ENCODE assay signal across 8 mouse cellular contexts in genomic region chr8:48555546-48556141, GRCm38 (mm10).
DNase-seq lines count a peak whose midpoint lies in the region; ATAC-seq and TF ChIP-seq lines count a peak whose summit lies in the region.

No protein-coding gene starts in this region.

- peak overlapping the region; percentile 47 for H3K4me3 ChIP-seq in forebrain, embryonic 11.5 days (ENCODE audit: low read depth, low read length)
- H3K4me3 ChIP-seq in heart, embryonic 16.5 days (ENCODE audit: low read length): peak overlapping the region; percentile 68
- H3K4me3 ChIP-seq in lung, postnatal 0 days (ENCODE audit: low read depth, low read length): peak overlapping the region; percentile 55

- peak; percentile 49 for ATAC-seq in Patski
- ATAC-seq in forebrain, embryonic 11.5 days (replicated peaks; ENCODE audit: low FRiP score): peak; percentile 82
- ATAC-seq in heart, embryonic 16.5 days (replicated peaks; ENCODE audit: extremely low read depth, insufficient read depth, low FRiP score): peak; percentile 70
- peak; percentile 49 for ATAC-seq in lung, postnatal 0 days

- H3K4me2 ChIP-seq in forebrain, embryonic 11.5 days (ENCODE audit: low read depth, low read length, severe bottlenecking): peak overlapping the region; percentile 89
- peak overlapping the region; percentile 90 for H3K4me2 ChIP-seq in heart, embryonic 16.5 days (ENCODE audit: low read depth, low read length)
- H3K4me2 ChIP-seq in lung, postnatal 0 days (replicated peaks; ENCODE audit: low read depth, low read length): peak overlapping the region; percentile 93

- peak overlapping the region; percentile 76 for H3K27ac ChIP-seq in forebrain, embryonic 11.5 days (ENCODE audit: low read depth, low read length)
- H3K27ac ChIP-seq in heart, embryonic 16.5 days (ENCODE audit: low read length): peak overlapping the region; percentile 36
- H3K27ac ChIP-seq in lung, postnatal 0 days (ENCODE audit: low read length): no peak overlapping the region

- no peak for TF ChIP-seq EP300 in lung, postnatal 0 days (IDR thresholded peaks at IDR 0.05)

- in situ Hi-C loops in Patski (cut with MboI; ENCODE audit: low pct_unique_long_range_greater_than_20kb): no loop called here

- 0 out of 2 replicates have a peak, but pooled peaks have one; percentile 26 for TF ChIP-seq POLR2A in brain, embryonic 14.5 days (IDR thresholded peaks at IDR 0.05; ENCODE audit: borderline replicate concordance, extremely low read depth, insufficient read depth, insufficient read length, poor library complexity, severe bottlenecking)

- no peak for TF ChIP-seq CTCF in Patski (IDR thresholded peaks at IDR 0.05)
- peak; percentile 9; the same call in 1 of the 2 replicates for TF ChIP-seq CTCF in brain, embryonic 14.5 days (IDR thresholded peaks at IDR 0.05; ENCODE audit: borderline replicate concordance, extremely low read depth, insufficient read depth, insufficient read length)
- no peak; the same call in 1 of the 2 replicates for TF ChIP-seq CTCF in lung, postnatal 0 days (IDR thresholded peaks at IDR 0.05)

- no peak for DNase-seq in Patski (ENCODE audit: low read depth, low spot score)
- peak; percentile 84 for DNase-seq in brain, embryonic 14.5 days (ENCODE audit: low read depth)
- peak; percentile 89 for DNase-seq in forebrain, embryonic 11.5 days (ENCODE audit: low spot score)
- DNase-seq in layer of hippocampus, adult 9-11 months: peak; percentile 37
- no peak for DNase-seq in lung, postnatal 0 days (ENCODE audit: low spot score)
- DNase-seq in right cerebral cortex, postnatal 36 days (ENCODE audit: low spot score in 2 of 2): peak; percentile 51 to 57
- no peak for DNase-seq in natural killer cell, adult 2 months (ENCODE audit: low spot score in 2 of 2)

- peaks cover 25% of the 10 kb centered on the region for H3K27me3 ChIP-seq in Patski
- no peaks in the 10 kb centered on the region for H3K27me3 ChIP-seq in forebrain, embryonic 11.5 days (ENCODE audit: control insufficient read depth, insufficient read depth, low read length)
- peaks cover 6% of the 10 kb centered on the region for H3K27me3 ChIP-seq in heart, embryonic 16.5 days (ENCODE audit: control insufficient read depth, insufficient read depth, low read length)
- peaks cover 11% of the 10 kb centered on the region for H3K27me3 ChIP-seq in lung, postnatal 0 days (replicated peaks; ENCODE audit: insufficient read depth, low read length)

- POLR2A ChIA-PET in Patski (lab: Charles Lee): no interaction called here

- H3K36me3 ChIP-seq in forebrain, embryonic 11.5 days (ENCODE audit: control insufficient read depth, insufficient read depth, low read length): no peaks in the 10 kb centered on the region
- H3K36me3 ChIP-seq in heart, embryonic 16.5 days (ENCODE audit: control insufficient read depth, insufficient read depth): no peaks in the 10 kb centered on the region
- H3K36me3 ChIP-seq in lung, postnatal 0 days (ENCODE audit: insufficient read depth, low read length): no peaks in the 10 kb centered on the region

- H3K4me1 ChIP-seq in forebrain, embryonic 11.5 days (replicated peaks; ENCODE audit: control insufficient read depth, insufficient read depth, low read length): peaks cover 3% of the 10 kb centered on the region; the same call in 1 of the 2 replicates
- peaks cover 2% of the 10 kb centered on the region; the same call in 1 of the 2 replicates for H3K4me1 ChIP-seq in heart, embryonic 16.5 days (ENCODE audit: control insufficient read depth, insufficient read depth, low read length)
- peaks cover 3% of the 10 kb centered on the region; the same call in 1 of the 2 replicates for H3K4me1 ChIP-seq in lung, postnatal 0 days (ENCODE audit: insufficient read depth, low read depth, low read length)

- peak overlapping the region; percentile 87 for H3K9ac ChIP-seq in forebrain, embryonic 11.5 days (ENCODE audit: low read length)
- H3K9ac ChIP-seq in heart, embryonic 16.5 days (ENCODE audit: low read length): peak overlapping the region; percentile 83
- no peak overlapping the region for H3K9ac ChIP-seq in lung, postnatal 0 days (replicated peaks; ENCODE audit: low read depth)

- no peaks in the 10 kb centered on the region for H3K9me3 ChIP-seq in forebrain, embryonic 11.5 days (ENCODE audit: control insufficient read depth, low read length)
- no peaks in the 10 kb centered on the region for H3K9me3 ChIP-seq in heart, embryonic 16.5 days (replicated peaks; ENCODE audit: control insufficient read depth, low read length)
- no peaks in the 10 kb centered on the region for H3K9me3 ChIP-seq in lung, postnatal 0 days (ENCODE audit: low read length)

- WGBS in forebrain, embryonic 11.5 days: under 1% methylated on average over 55 of the region's 55 CpGs
- 0% methylated on average over 55 of the region's 55 CpGs for WGBS in heart, embryonic 16.5 days
- 1% methylated on average over 30 of the region's 55 CpGs for WGBS in lung, postnatal 0 days

- CTCF ChIA-PET in Patski (lab: Charles Lee): no interaction called here

Comparison
In these comparisons a context has a peak if more than half of its experiments do, and no peak if none do; other contexts are left out.
1. DNase-seq: peak in brain, embryonic 14.5 days (single experiment), forebrain, embryonic 11.5 days (single experiment), layer of hippocampus, adult 9-11 months (single experiment) and right cerebral cortex, postnatal 36 days (2 of 2); none in Patski (single experiment), lung, postnatal 0 days (single experiment) and natural killer cell, adult 2 months (0 of 2).
2. Peak in every context shown above with its lines, with median percentiles within 50 percentile points of each other: ATAC-seq, H3K4me2 ChIP-seq and H3K4me3 ChIP-seq.